Mouse (Mus musculus): ENCODE measurements around the gene Gm44805. TPM values are rescaled to one million over a fixed set of nuclear protein-coding genes. Genes with fewer than 3 reads are reported as not detected.

The Gm44805 gene
- 1.2 TPM in 1 of 2 replicates, not detected in the other for polyA plus RNA-seq (2014; fragmentation: Nextera tagmentation; extraction: Ambion mirVana)

- no peak for ATAC-seq (replicated peaks; ENCODE audit: insufficient number of reproducible peaks, low FRiP score, low TSS enrichment)
- Histone ChIP-seq H3K9ac (ENCODE audit: low read depth, low read length) (no peak within 1 kb of the TSS), H3K4me1 (ENCODE audit: control insufficient read depth, insufficient read depth, low read length) (0 out of 2 replicates have a peak, but pooled peaks cover 3% of the 10 kb centered on the region), H3K27me3 (ENCODE audit: control insufficient read depth, insufficient read depth, low read length) (no peaks in the 10 kb centered on the region), H3K27ac (ENCODE audit: low read depth, low read length) (no peak within 1 kb of the TSS), H3K4me3 (ENCODE audit: low read depth, low read length) (no peak within 1 kb of the TSS), H3K36me3 (ENCODE audit: control insufficient read depth, insufficient read depth, low read length) (no peaks in the 10 kb centered on the region), H3K4me2 (no peak within 1 kb of the TSS), H3K9me3 (replicated peaks; ENCODE audit: control insufficient read depth, low read length) (no peaks in the 10 kb centered on the region)
- WGBS (ENCODE audit: insufficient replicate concordance), result 50% methylated on average over 8 of the region's 8 CpGs
These were observed at the start of gene Gm44805, which contains the start of gene Apoc4 for GRCm38 (mm10) chr7:19681202-19681694. Gene Gm44805, minus strand, starts transcription at chr7:19681423. Gene Apoc4, minus strand, starts transcription at chr7:19681479.

- Histone ChIP-seq H3K4me1 (ENCODE audit: control insufficient read depth, insufficient read depth, low read length) (no peaks in the 10 kb centered on the region), H3K9ac (ENCODE audit: low read depth, low read length) (no peak overlapping the region), H3K27ac (ENCODE audit: low read depth, low read length) (no peak overlapping the region), H3K4me3 (ENCODE audit: low read depth, low read length) (no peak overlapping the region), H3K36me3 (ENCODE audit: control insufficient read depth, insufficient read depth, low read length) (peaks cover 48% of the 10 kb centered on the region), H3K9me3 (replicated peaks; ENCODE audit: control insufficient read depth, low read length) (peaks cover 5% of the 10 kb centered on the region), H3K27me3 (ENCODE audit: control insufficient read depth, insufficient read depth, low read length) (no peaks in the 10 kb centered on the region), H3K4me2 (no peak overlapping the region)
- no peak for ATAC-seq (replicated peaks; ENCODE audit: insufficient number of reproducible peaks, low FRiP score, low TSS enrichment)
- WGBS (ENCODE audit: insufficient replicate concordance), result 89% methylated on average over 4 of the region's 4 CpGs
These were observed 45.3 kb upstream of the Gm44805 start for GRCm38 (mm10) chr7:19726541-19726940.

GRCm38 (mm10) chr7:19724167-19724566 lies 42.9 kb upstream of the Gm44805 start:
- WGBS (ENCODE audit: insufficient replicate concordance), result 90% methylated on average over 12 of the region's 12 CpGs
- no peak overlapping the region for H3K9ac ChIP-seq (ENCODE audit: low read depth, low read length)
- ATAC-seq (replicated peaks; ENCODE audit: insufficient number of reproducible peaks, low FRiP score, low TSS enrichment), result no peak
- no peak overlapping the region for H3K4me2 ChIP-seq
- no peak overlapping the region for H3K4me3 ChIP-seq (ENCODE audit: low read depth, low read length)
- no peaks in the 10 kb centered on the region for H3K4me1 ChIP-seq (ENCODE audit: control insufficient read depth, insufficient read depth, low read length)
- H3K27me3 ChIP-seq (ENCODE audit: control insufficient read depth, insufficient read depth, low read length), result no peaks in the 10 kb centered on the region
- H3K9me3 ChIP-seq (replicated peaks; ENCODE audit: control insufficient read depth, low read length), result peaks cover 12% of the 10 kb centered on the region
- no peak overlapping the region for H3K27ac ChIP-seq (ENCODE audit: low read depth, low read length)
- peaks cover 49% of the 10 kb centered on the region for H3K36me3 ChIP-seq (ENCODE audit: control insufficient read depth, insufficient read depth, low read length)

- H3K9ac ChIP-seq (ENCODE audit: low read depth, low read length), result no peak overlapping the region
- H3K4me3 ChIP-seq (ENCODE audit: low read depth, low read length), result no peak overlapping the region
- peak; percentile 31; the same call in 1 of the 2 replicates for ATAC-seq (replicated peaks; ENCODE audit: insufficient number of reproducible peaks, low FRiP score, low TSS enrichment)
- peaks cover 43% of the 10 kb centered on the region for H3K36me3 ChIP-seq (ENCODE audit: control insufficient read depth, insufficient read depth, low read length)
- 73% methylated on average over 6 of the region's 6 CpGs for WGBS (ENCODE audit: insufficient replicate concordance)
- peak overlapping the region; percentile 66 for H3K27ac ChIP-seq (ENCODE audit: low read depth, low read length)
- H3K4me2 ChIP-seq, result no peak overlapping the region
- peaks cover 12% of the 10 kb centered on the region for H3K9me3 ChIP-seq (replicated peaks; ENCODE audit: control insufficient read depth, low read length)
- H3K27me3 ChIP-seq (ENCODE audit: control insufficient read depth, insufficient read depth, low read length), result no peaks in the 10 kb centered on the region
- H3K4me1 ChIP-seq (ENCODE audit: control insufficient read depth, insufficient read depth, low read length), result no peaks in the 10 kb centered on the region
These were observed 41.6 kb upstream of the Gm44805 start for GRCm38 (mm10) chr7:19722754-19723195.

GRCm38 (mm10) chr7:19719200-19719599 lies 38.0 kb upstream of the Gm44805 start:
- Histone ChIP-seq H3K9me3 (replicated peaks; ENCODE audit: control insufficient read depth, low read length) (peaks cover 12% of the 10 kb centered on the region), H3K27ac (ENCODE audit: low read depth, low read length) (no peak overlapping the region), H3K4me3 (ENCODE audit: low read depth, low read length) (no peak overlapping the region), H3K4me2 (no peak overlapping the region), H3K4me1 (ENCODE audit: control insufficient read depth, insufficient read depth, low read length) (peaks cover 9% of the 10 kb centered on the region), H3K36me3 (ENCODE audit: control insufficient read depth, insufficient read depth, low read length) (peaks cover 24% of the 10 kb centered on the region), H3K9ac (ENCODE audit: low read depth, low read length) (no peak overlapping the region), H3K27me3 (ENCODE audit: control insufficient read depth, insufficient read depth, low read length) (no peaks in the 10 kb centered on the region)
- WGBS (ENCODE audit: insufficient replicate concordance), result 91% methylated on average over 4 of the region's 4 CpGs
- no peak for ATAC-seq (replicated peaks; ENCODE audit: insufficient number of reproducible peaks, low FRiP score, low TSS enrichment)

- WGBS (ENCODE audit: insufficient replicate concordance), result 88% methylated on average over 5 of the region's 5 CpGs
- ATAC-seq (replicated peaks; ENCODE audit: insufficient number of reproducible peaks, low FRiP score, low TSS enrichment), result no peak
- H3K27ac ChIP-seq (ENCODE audit: low read depth, low read length), result no peak overlapping the region
- H3K9me3 ChIP-seq (replicated peaks; ENCODE audit: control insufficient read depth, low read length), result peaks cover 12% of the 10 kb centered on the region
- H3K4me2 ChIP-seq, result no peak overlapping the region
- H3K36me3 ChIP-seq (ENCODE audit: control insufficient read depth, insufficient read depth, low read length), result peaks cover 26% of the 10 kb centered on the region
- peaks cover 13% of the 10 kb centered on the region for H3K4me1 ChIP-seq (ENCODE audit: control insufficient read depth, insufficient read depth, low read length)
- no peaks in the 10 kb centered on the region for H3K27me3 ChIP-seq (ENCODE audit: control insufficient read depth, insufficient read depth, low read length)
- H3K9ac ChIP-seq (ENCODE audit: low read depth, low read length), result no peak overlapping the region
- no peak overlapping the region for H3K4me3 ChIP-seq (ENCODE audit: low read depth, low read length)
These were observed 37.2 kb upstream of the Gm44805 start for GRCm38 (mm10) chr7:19718297-19718952.

- no peak overlapping the region; the same call in 1 of the 2 replicates for H3K4me2 ChIP-seq
- no peak overlapping the region for H3K27ac ChIP-seq (ENCODE audit: low read depth, low read length)
- H3K4me3 ChIP-seq (ENCODE audit: low read depth, low read length), result no peak overlapping the region
- 77% methylated on average over 4 of the region's 4 CpGs for WGBS (ENCODE audit: insufficient replicate concordance)
- peaks cover 13% of the 10 kb centered on the region for H3K4me1 ChIP-seq (ENCODE audit: control insufficient read depth, insufficient read depth, low read length)
- H3K9ac ChIP-seq (ENCODE audit: low read depth, low read length), result no peak overlapping the region
- H3K36me3 ChIP-seq (ENCODE audit: control insufficient read depth, insufficient read depth, low read length), result peaks cover 25% of the 10 kb centered on the region
- no peak for ATAC-seq (replicated peaks; ENCODE audit: insufficient number of reproducible peaks, low FRiP score, low TSS enrichment)
- H3K9me3 ChIP-seq (replicated peaks; ENCODE audit: control insufficient read depth, low read length), result peaks cover 12% of the 10 kb centered on the region
- H3K27me3 ChIP-seq (ENCODE audit: control insufficient read depth, insufficient read depth, low read length), result no peaks in the 10 kb centered on the region
These were observed 36.1 kb upstream of the Gm44805 start for GRCm38 (mm10) chr7:19717346-19717745.

- H3K9ac ChIP-seq (ENCODE audit: low read depth, low read length), result peak overlapping the region; percentile 28; the same call in 1 of the 2 replicates
- no peaks in the 10 kb centered on the region for H3K27me3 ChIP-seq (ENCODE audit: control insufficient read depth, insufficient read depth, low read length)
- no peak overlapping the region for H3K4me3 ChIP-seq (ENCODE audit: low read depth, low read length)
These were observed 35.6 kb upstream of the Gm44805 start for GRCm38 (mm10) chr7:19716822-19717221.

More at GRCm38 (mm10) chr7:19716822-19717221, 35.6 kb upstream of the Gm44805 start:
- H3K4me2 ChIP-seq, result peak overlapping the region; percentile 72
- WGBS (ENCODE audit: insufficient replicate concordance), result 72% methylated on average over 2 of the region's 2 CpGs
- H3K27ac ChIP-seq (ENCODE audit: low read depth, low read length), result peak overlapping the region; percentile 81; the same call in 1 of the 2 replicates
- peaks cover 13% of the 10 kb centered on the region for H3K4me1 ChIP-seq (ENCODE audit: control insufficient read depth, insufficient read depth, low read length)
- no peak for ATAC-seq (replicated peaks; ENCODE audit: insufficient number of reproducible peaks, low FRiP score, low TSS enrichment)
- peaks cover 27% of the 10 kb centered on the region for H3K36me3 ChIP-seq (ENCODE audit: control insufficient read depth, insufficient read depth, low read length)
- H3K9me3 ChIP-seq (replicated peaks; ENCODE audit: control insufficient read depth, low read length), result peaks cover 10% of the 10 kb centered on the region

Measured in heart, embryonic 11.5 days (tissue).